Mouse (Mus musculus) testis, adult 2 months (tissue): ENCODE measurements around the gene Ttll9.

Experiments
- CTCF ChIP-seq: fragments of 200-500 bp; IDR thresholded peaks from 2 replicates; pipeline ENCODE4 v1.5.1; 2012; ENCODE audit warnings: low read depth, mild to moderate bottlenecking, inconsistent platforms, low read length, moderate library complexity; ENCODE audit not compliant: control insufficient read depth, insufficient read depth, insufficient replicate concordance
- POLR2A ChIP-seq: fragments of 200-500 bp; IDR thresholded peaks from 2 replicates; pipeline ENCODE4 v1.6.1; 2012; ENCODE audit warnings: low read depth, mild to moderate bottlenecking, inconsistent platforms, low read length, moderate library complexity; ENCODE audit not compliant: control insufficient read depth

GRCm38 (mm10) chr2:153032083-153032842, 70.0 kb downstream of the Ttll9 start:
- no peak for TF ChIP-seq POLR2A
- TF ChIP-seq CTCF, result no peak
